20 mouse cellular contexts compared by ENCODE assay signal in the genomic region with DNA sequence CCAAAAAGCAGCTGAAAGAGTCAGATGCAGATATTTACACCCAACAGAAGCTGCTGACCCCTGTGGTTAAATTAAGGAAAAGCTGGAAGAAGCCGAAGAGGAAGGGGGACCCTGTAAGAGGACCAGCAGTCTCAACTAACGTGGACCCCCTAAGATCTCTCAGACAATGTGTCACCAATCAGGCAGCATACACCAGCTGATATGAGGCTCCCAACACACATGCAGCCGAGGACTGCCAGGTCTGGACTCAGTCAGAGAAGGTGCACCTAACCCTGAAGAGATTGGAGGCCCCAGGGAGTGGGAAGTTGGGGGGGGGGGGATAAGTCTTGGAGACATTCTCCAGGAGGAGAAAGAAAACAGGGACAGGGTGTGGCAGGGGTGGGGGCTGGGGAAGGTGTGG. TPM values are rescaled to one million over a fixed set of nuclear protein-coding genes. Genes with fewer than 3 reads are reported as not detected.
A peak's percentile ranks its signal among the peaks of the same experiment; 100 is the strongest.
DNase-seq lines count a peak whose midpoint lies in the region; ATAC-seq and TF ChIP-seq lines count a peak whose summit lies in the region.
"Had no signal": no experiment of that assay in that cellular context is flagged by ENCODE, and none has a peak within 500 bp of the region (broad histone marks: within the 10 kb centered on the region; RNA-seq: fewer than 3 reads in every experiment).

No protein-coding gene starts in this region.

- ATAC-seq in hindbrain, embryonic 11.5 days (ENCODE audit: low FRiP score) = peak; percentile 33; the same call in 1 of the 2 replicates
- ATAC-seq in lung, embryonic 16.5 days (ENCODE audit: low read depth) = no peak
- ATAC-seq: forebrain, embryonic 14.5 days; Patski had no signal

- no peaks in the 10 kb centered on the region for H3K4me1 ChIP-seq in hindbrain, embryonic 11.5 days (replicated peaks; ENCODE audit: control insufficient read depth, insufficient read depth, low read length)
- H3K4me1 ChIP-seq in hindbrain, embryonic 10.5 days (replicated peaks) = peaks cover 5% of the 10 kb centered on the region; the same call in 1 of the 2 replicates
- no peaks in the 10 kb centered on the region for H3K4me1 ChIP-seq in lung, embryonic 16.5 days (replicated peaks; ENCODE audit: control insufficient read depth, insufficient read depth, low read length)
- peaks cover 11% of the 10 kb centered on the region for H3K4me1 ChIP-seq in bone marrow macrophage, adult 2 months (ENCODE audit: control insufficient read depth, insufficient read depth, low read length)
- H3K4me1 ChIP-seq: hindbrain, embryonic 12.5 days had no signal

- H3K4me3 ChIP-seq in hindbrain, embryonic 11.5 days (ENCODE audit: low read depth, low read length) = no peak overlapping the region
- H3K4me3 ChIP-seq in hindbrain, embryonic 10.5 days = no peak overlapping the region
- H3K4me3 ChIP-seq in lung, embryonic 16.5 days (ENCODE audit: low read length) = peak overlapping the region; percentile 20
- H3K4me3 ChIP-seq in bone marrow macrophage, adult 2 months (ENCODE audit: insufficient read depth, low read length) = peak overlapping the region; percentile 44
- H3K4me3 ChIP-seq: gastrocnemius, adult 2 months; hindbrain, embryonic 12.5 days; midbrain, embryonic 10.5 days had no signal

- no peak overlapping the region for H3K4me2 ChIP-seq in hindbrain, embryonic 11.5 days (replicated peaks; ENCODE audit: low read depth, low read length)
- H3K4me2 ChIP-seq in lung, embryonic 16.5 days (ENCODE audit: low read depth, low read length) = peak overlapping the region; percentile 13; the same call in 1 of the 2 replicates
- H3K4me2 ChIP-seq: hindbrain, embryonic 12.5 days had no signal

- peak; percentile 88 for DNase-seq in heart, adult 11 months
- DNase-seq in heart, postnatal 10 days = no peak
- DNase-seq in hindbrain, embryonic 11.5 days (ENCODE audit: low spot score) = no peak
- no peak for DNase-seq in hindbrain, embryonic 10.5 days (ENCODE audit: low spot score)
- DNase-seq in lung, postnatal 25 days (ENCODE audit: low spot score) = no peak
- DNase-seq in frontal cortex, adult 2 months (ENCODE audit: extremely low spot score in 1 of 2, low spot score in 1 of 2) = no peak
- DNase-seq: adrenal gland, postnatal 36 days; cerebellum, adult 9-11 months; gastrocnemius, adult 2 months; kidney, adult 8-10 months; kidney, postnatal 4 days; layer of hippocampus, postnatal 36 days; lung, adult 18-20 months; right cerebral cortex, adult 18-20 months had no signal

- no peaks in the 10 kb centered on the region for H3K36me3 ChIP-seq in hindbrain, embryonic 11.5 days (ENCODE audit: control insufficient read depth, insufficient read depth, low read length)
- H3K36me3 ChIP-seq in hindbrain, embryonic 10.5 days = no peaks in the 10 kb centered on the region
- 0 out of 2 replicates have a peak, but pooled peaks cover 3% of the 10 kb centered on the region for H3K36me3 ChIP-seq in lung, embryonic 16.5 days (ENCODE audit: control insufficient read depth, insufficient read depth, low read length)
- H3K36me3 ChIP-seq: hindbrain, embryonic 12.5 days; midbrain, embryonic 10.5 days had no signal

- H3K27me3 ChIP-seq in hindbrain, embryonic 11.5 days (ENCODE audit: control insufficient read depth, insufficient read depth, low read length) = no peaks in the 10 kb centered on the region
- H3K27me3 ChIP-seq in hindbrain, embryonic 10.5 days (ENCODE audit: insufficient read depth, poor library complexity, severe bottlenecking) = no peaks in the 10 kb centered on the region
- no peaks in the 10 kb centered on the region for H3K27me3 ChIP-seq in lung, embryonic 16.5 days (ENCODE audit: control insufficient read depth, insufficient read depth, low read depth, low read length)
- H3K27me3 ChIP-seq: hindbrain, embryonic 12.5 days; Patski had no signal

- no peak overlapping the region for H3K9ac ChIP-seq in hindbrain, embryonic 11.5 days (ENCODE audit: low read depth, low read length)
- peak overlapping the region; percentile 12; the same call in 1 of the 2 replicates for H3K9ac ChIP-seq in lung, embryonic 16.5 days (ENCODE audit: low read length)
- H3K9ac ChIP-seq: hindbrain, embryonic 12.5 days had no signal

- H3K27ac ChIP-seq in hindbrain, embryonic 11.5 days (ENCODE audit: low read depth, low read length) = no peak overlapping the region
- H3K27ac ChIP-seq in hindbrain, embryonic 10.5 days = no peak overlapping the region
- H3K27ac ChIP-seq in lung, embryonic 16.5 days (ENCODE audit: low read length) = no peak overlapping the region
- H3K27ac ChIP-seq in bone marrow macrophage, adult 2 months (ENCODE audit: insufficient read depth, low read depth, low read length) = no peak overlapping the region
- H3K27ac ChIP-seq: gastrocnemius, adult 2 months; hindbrain, embryonic 12.5 days; midbrain, embryonic 10.5 days had no signal

- TF ChIP-seq POLR2A in bone marrow macrophage, adult 2 months (IDR thresholded peaks at IDR 0.05; ENCODE audit: borderline replicate concordance, low read depth, low read length) = no peak

- intact Hi-C loops in heart, postnatal 10 days (cut with DNase I) = no loop called here

- no peak for TF ChIP-seq CTCF in bone marrow macrophage, adult 2 months (IDR thresholded peaks at IDR 0.05; ENCODE audit: low read depth, low read length)

- H3K9me3 ChIP-seq in hindbrain, embryonic 11.5 days (ENCODE audit: control insufficient read depth, low read length) = no peaks in the 10 kb centered on the region
- no peaks in the 10 kb centered on the region for H3K9me3 ChIP-seq in hindbrain, embryonic 10.5 days
- H3K9me3 ChIP-seq in lung, embryonic 16.5 days (ENCODE audit: control insufficient read depth, low read length) = no peaks in the 10 kb centered on the region
- H3K9me3 ChIP-seq: hindbrain, embryonic 12.5 days had no signal

- 76% methylated on average over 3 of the region's 3 CpGs for WGBS in hindbrain, embryonic 11.5 days
- WGBS in hindbrain, embryonic 10.5 days = 77% methylated on average over 3 of the region's 3 CpGs
- WGBS in lung, embryonic 16.5 days = 71% methylated on average over 3 of the region's 3 CpGs

RNA-seq across cellular contexts. Expression of a gene that starts 1.8 kb away (rescaled TPM):
- total RNA-seq in heart, postnatal 10 days (2021) = 10 to 100 TPM; 23.1 to 24.1 TPM
- 0.99 and 1.2 TPM in 2 replicates for polyA plus RNA-seq in hindbrain, embryonic 11.5 days (2014; fragmentation: Nextera tagmentation; extraction: Ambion mirVana)
- 0.59 and 1.1 TPM in 2 replicates for polyA plus RNA-seq in hindbrain, embryonic 10.5 days (2016; fragmentation: Nextera tagmentation; extraction: Ambion mirVana)
- polyA plus RNA-seq in lung, embryonic 16.5 days (2015; fragmentation: Nextera tagmentation; extraction: Ambion mirVana) = 10.9 and 11.9 TPM in 2 replicates
- 18.3 and 18.6 TPM in 2 replicates for polyA plus RNA-seq in bone marrow macrophage, adult 2 months (2012; ENCODE audit: insufficient read depth, insufficient read length, missing spikeins)
- polyA plus RNA-seq in frontal cortex, adult 2 months (2012; rRNA removed) = 0.06 and 0.11 TPM in 2 replicates

Comparison
In these comparisons a context has a peak if more than half of its experiments do, and no peak if none do; other contexts are left out.
1. H3K4me3 ChIP-seq: peak in lung, embryonic 16.5 days (single experiment) and bone marrow macrophage, adult 2 months (single experiment); none in hindbrain, embryonic 11.5 days (single experiment) and hindbrain, embryonic 10.5 days (single experiment).